Mouse (Mus musculus) CD4-positive, CD25-positive, alpha-beta regulatory T cell, adult 2 months (primary cell): ENCODE measurements around the gene Grid2.
A peak's percentile ranks its signal among the peaks of the same experiment; 100 is the strongest.

ENCODE experiments used
- DNase-seq: peaks from one replicate; pipeline ENCODE4 v3.0.0-alpha.2; 2012; ENCODE audit warnings: low read depth, low spot score

Gene Grid2

GRCm38 (mm10) chr6:64605753-64606152 lies 1350.1 kb downstream of the Grid2 start:
- no peak for DNase-seq

- DNase-seq = no peak
Measured at GRCm38 (mm10) chr6:64607041-64607440, 1351.4 kb downstream of the Grid2 start.

- DNase-seq = no peak
Measured at GRCm38 (mm10) chr6:64607942-64608341, 1352.3 kb downstream of the Grid2 start.

GRCm38 (mm10) chr6:64616843-64617242 lies 1361.2 kb downstream of the Grid2 start:
- DNase-seq = no peak

- DNase-seq = no peak
Measured at GRCm38 (mm10) chr6:64617417-64618135, 1361.9 kb downstream of the Grid2 start.

- DNase-seq = no peak
Measured at GRCm38 (mm10) chr6:64623404-64623803, 1367.7 kb downstream of the Grid2 start.

GRCm38 (mm10) chr6:64647661-64648060 lies 1392.0 kb downstream of the Grid2 start:
- DNase-seq = no peak

- DNase-seq = no peak
Measured at GRCm38 (mm10) chr6:64648196-64648595, 1392.5 kb downstream of the Grid2 start.

GRCm38 (mm10) chr6:64649296-64650226 lies 1393.9 kb downstream of the Grid2 start:
- peak; percentile 47 for DNase-seq

GRCm38 (mm10) chr6:64650765-64651164 lies 1395.1 kb downstream of the Grid2 start:
- no peak for DNase-seq

- DNase-seq = no peak
Measured at GRCm38 (mm10) chr6:64671010-64671409, 1415.3 kb downstream of the Grid2 start.

GRCm38 (mm10) chr6:64678815-64679214 lies 1423.1 kb downstream of the Grid2 start:
- DNase-seq = no peak

GRCm38 (mm10) chr6:64683974-64684373 lies 1428.3 kb downstream of the Grid2 start:
- no peak for DNase-seq

- DNase-seq = peak; percentile 1
Measured at GRCm38 (mm10) chr6:64684973-64685372, 1429.3 kb downstream of the Grid2 start.

- DNase-seq = no peak
Measured at GRCm38 (mm10) chr6:64688181-64688944, 1432.7 kb downstream of the Grid2 start.

- DNase-seq = no peak
Measured at GRCm38 (mm10) chr6:64694688-64695087, 1439.0 kb downstream of the Grid2 start.

GRCm38 (mm10) chr6:64703659-64704058 lies 1448.0 kb downstream of the Grid2 start:
- DNase-seq = no peak

GRCm38 (mm10) chr6:64727751-64728403 lies 1472.2 kb downstream of the Grid2 start:
- DNase-seq = no peak

GRCm38 (mm10) chr6:64728499-64729198 lies 1473.0 kb downstream of the Grid2 start, which contains the start of gene Atoh1:
Gene Atoh1, plus strand, starts transcription at chr6:64729125.
- no peak for DNase-seq

GRCm38 (mm10) chr6:64729231-64730011 lies 1473.7 kb downstream of the Grid2 start:
- DNase-seq = no peak
